Mouse (Mus musculus) embryonic facial prominence, embryonic 15.5 days (tissue): ENCODE measurements around the gene Tmprss11e. TPM values are rescaled to one million over a fixed set of nuclear protein-coding genes. Genes with fewer than 3 reads are reported as not detected.

Source experiments
- polyA plus RNA-seq: library from polyadenylated mRNA; unstranded; fragments of >200 nt; fragmentation: Nextera tagmentation; extraction: Ambion mirVana; gene quantifications from 2 replicates; pipeline ENCODE4 v1.2.1, GENCODE M21; 2015

The Tmprss11e gene
- polyA plus RNA-seq, 1 experiment from 2014 or later = 1.0 TPM

Other genes with a start within 250 kb of the Tmprss11e start
- gene Tmprss11g, start 227.2 kb downstream of the Tmprss11e start, polyA plus RNA-seq = 0.97 and 1.2 TPM in 2 replicates
- gene Tmprss11f, start 113.4 kb downstream of the Tmprss11e start, polyA plus RNA-seq = 1.5 and 1.7 TPM in 2 replicates
- gene Tmprss11b, start 69.5 kb downstream of the Tmprss11e start, polyA plus RNA-seq = 3.0 and 3.5 TPM in 2 replicates
- 40.7 and 40.8 TPM in 2 replicates for gene Ythdc1, start 58.4 kb upstream of the Tmprss11e start, polyA plus RNA-seq
- gene Ugt2b34, start 161.1 kb upstream of the Tmprss11e start, polyA plus RNA-seq = 0.11 TPM in 1 of 2 replicates, not detected in the other
- gene Ugt2b1, start 180.7 kb upstream of the Tmprss11e start, polyA plus RNA-seq = not detected in 2 replicates